Mouse (Mus musculus) left cerebral cortex, postnatal 4 days (tissue): ENCODE data around the gene Cdcp2. TPM values are rescaled to one million over a fixed set of nuclear protein-coding genes. Genes with fewer than 3 reads are reported as not detected.
A peak's percentile ranks its signal among the peaks of the same experiment; 100 is the strongest.

Source experiments
- DNase-seq: peaks from one replicate; pipeline ENCODE4 v3.0.0-alpha.2; 2022
- intact Hi-C: fragments of 180-260 bp; cut with DNase I; formaldehyde crosslinking; loops from one replicate; pipeline ENCODE4 v1.15.1; 2025
- total RNA-seq, 2 experiments: library from RNA; stranded (reverse); gene quantifications; 2 replicates each; pipeline ENCODE4 v1.2.3; 2021

Cdcp2 gene
- total RNA-seq: not detected

DNA sequence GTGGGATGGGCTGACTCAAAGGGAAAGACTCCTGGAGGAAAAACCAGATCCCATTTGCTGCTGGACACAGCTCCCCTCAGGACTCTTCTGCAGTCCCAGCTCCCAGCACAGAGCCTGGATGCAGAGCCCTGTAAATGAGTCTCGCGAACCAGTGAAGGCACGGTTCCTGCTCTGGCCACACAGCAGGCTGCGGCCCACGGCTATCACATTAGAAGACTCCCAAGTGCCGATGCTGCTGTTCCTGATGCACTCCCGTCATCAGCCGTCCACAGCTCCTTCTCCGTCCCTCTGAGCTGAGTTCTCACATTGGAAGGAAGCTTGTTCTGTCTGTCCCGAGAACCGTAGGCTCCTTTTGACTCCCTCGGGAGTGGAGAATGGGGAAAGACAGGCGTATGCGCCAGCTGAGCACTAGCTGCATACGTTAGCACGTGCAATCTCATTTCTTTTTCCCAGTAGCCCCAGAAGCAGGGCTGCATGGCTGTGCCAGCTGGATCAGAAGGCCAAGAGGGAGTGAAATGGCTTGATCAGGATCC, at the start of gene Cdcp2:
Cdcp2 (plus strand) TSS at position 51 of the 533 bp plus-strand sequence.
- no peak for DNase-seq
- intact Hi-C loops: no loop called here

DNA sequence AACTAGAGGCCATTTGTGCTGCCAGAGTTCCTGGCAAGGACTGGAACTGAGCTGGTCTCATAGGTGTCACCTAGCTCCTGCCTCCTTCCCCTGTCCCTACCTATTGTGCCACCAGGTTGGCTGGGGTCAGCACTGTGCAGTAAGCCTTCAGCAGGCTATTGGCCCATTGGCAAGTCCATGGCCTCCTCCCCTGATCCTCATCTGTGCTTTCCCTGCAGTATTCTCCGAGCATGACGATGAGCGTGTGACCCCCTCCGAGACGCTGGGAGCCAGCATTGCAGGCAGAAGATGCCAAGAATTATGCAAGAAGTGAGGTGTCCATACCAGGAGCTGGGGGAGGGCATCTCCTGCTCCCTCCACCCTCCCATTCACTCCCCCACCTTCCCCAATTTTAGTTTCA, 48.9 kb upstream of the Cdcp2 start:
- intact Hi-C loops: no loop called here

DNA sequence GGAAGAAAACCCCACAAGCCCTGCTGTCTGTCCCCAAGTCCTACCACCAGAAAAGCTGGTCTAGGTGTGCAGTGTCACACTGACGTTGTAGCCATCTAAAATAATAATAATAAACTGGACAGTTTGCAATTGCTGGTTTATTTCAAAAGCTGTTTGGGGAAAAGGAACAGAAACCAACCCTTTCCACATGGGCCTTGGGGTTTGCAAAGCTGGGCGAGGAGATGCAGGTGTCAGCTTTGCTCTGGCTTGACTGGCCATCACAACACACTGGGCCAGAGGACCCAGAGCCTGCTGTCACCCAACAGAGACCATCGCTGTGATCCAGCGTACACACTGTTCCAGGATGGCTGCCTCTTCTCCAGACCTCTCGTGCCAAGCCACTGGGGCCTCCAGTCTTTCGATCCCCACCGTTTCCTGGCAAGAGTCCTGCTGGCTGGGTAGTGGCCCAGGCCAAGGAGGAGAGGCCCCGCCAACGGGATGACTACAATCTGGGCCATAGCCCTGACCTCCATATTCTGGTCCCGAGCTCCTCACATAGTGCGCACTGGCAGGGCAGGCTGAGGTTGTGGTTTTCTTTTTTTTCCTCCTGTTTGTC, 48.0 kb upstream of the Cdcp2 start:
- intact Hi-C loops: no loop called here
- DNase-seq: peak; percentile 96

More for the DNA sequence above, 48.9 kb upstream of the Cdcp2 start:
- DNase-seq: peak; percentile 40

DNA sequence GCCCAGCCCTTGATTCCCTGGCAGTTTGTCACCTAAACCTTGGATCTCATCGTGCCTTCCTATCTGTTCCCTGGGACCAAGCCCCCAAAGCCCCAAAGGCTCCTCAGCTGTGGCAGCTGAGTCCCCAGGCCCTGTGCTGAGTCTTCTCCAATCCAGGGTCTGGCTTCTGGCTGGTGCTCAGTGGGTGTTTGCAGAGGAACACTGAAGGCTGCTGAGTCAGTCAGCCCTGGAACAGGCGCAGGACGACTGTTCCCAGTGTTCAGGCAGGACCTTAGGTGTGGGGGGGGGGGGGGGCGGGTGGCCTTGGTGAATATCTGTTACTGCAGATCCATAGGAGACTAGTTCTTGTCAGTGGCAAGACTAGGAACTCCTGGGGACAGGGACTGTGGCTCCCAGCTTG, 44.8 kb upstream of the Cdcp2 start:
- intact Hi-C loops: loop anchor here (10.0 kb wide), 1 partner anchor 207 kb away; no protein-coding TSS in a partner anchor
- no peak for DNase-seq

DNA sequence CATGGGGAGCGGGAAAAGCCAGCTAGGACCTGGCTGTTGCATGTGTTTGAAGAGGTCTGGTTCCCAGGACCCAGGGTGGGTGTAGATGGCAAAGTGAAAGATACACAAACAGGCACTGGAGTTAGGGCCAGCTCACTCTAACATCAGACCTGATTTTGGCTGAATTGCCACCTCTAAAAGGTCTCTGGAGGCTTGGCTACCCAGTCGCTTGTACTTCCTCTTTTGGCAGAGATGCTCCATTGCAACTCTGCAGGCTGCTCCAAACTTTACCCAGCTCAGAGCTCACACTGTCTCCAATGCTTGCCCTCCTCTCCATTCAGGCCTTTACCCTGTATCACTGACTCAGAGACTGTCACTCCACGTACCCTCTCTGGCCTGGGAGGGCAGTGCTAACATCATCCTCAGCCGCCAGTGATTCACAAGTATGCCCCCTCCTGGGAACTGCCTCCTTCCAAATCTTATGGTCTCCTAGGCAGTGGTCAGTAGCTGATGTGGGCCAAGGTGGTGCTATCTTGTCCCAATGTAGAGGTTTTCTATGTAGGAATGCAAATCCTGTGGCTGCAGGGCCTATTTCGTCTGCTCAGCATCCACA, 43.6 kb upstream of the Cdcp2 start:
- DNase-seq: no peak
- intact Hi-C loops: loop anchor here (10.0 kb wide), 1 partner anchor 208 kb away; no protein-coding TSS in a partner anchor

DNA sequence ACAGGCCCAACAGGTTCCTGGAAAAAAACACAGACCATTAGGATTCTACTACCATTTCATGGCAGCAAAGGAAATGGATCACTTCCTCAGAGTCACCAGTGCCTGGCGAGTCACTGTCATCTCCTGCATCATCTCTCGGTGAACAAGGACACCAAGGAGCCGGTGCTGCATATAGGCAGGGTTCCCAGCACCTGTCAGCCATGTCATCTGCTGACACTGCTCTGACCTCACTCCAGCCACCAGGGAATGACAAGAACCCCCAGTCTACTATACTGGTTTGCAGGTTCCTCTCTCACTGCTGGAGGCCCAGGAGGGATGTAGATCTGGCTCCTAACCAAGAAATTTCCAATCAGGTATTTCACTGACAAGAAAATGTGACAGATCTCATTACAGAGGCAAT, 40.6 kb upstream of the Cdcp2 start:
- intact Hi-C loops: loop anchor here (10.0 kb wide), 1 partner anchor 211 kb away; no protein-coding TSS in a partner anchor
- DNase-seq: no peak

DNA sequence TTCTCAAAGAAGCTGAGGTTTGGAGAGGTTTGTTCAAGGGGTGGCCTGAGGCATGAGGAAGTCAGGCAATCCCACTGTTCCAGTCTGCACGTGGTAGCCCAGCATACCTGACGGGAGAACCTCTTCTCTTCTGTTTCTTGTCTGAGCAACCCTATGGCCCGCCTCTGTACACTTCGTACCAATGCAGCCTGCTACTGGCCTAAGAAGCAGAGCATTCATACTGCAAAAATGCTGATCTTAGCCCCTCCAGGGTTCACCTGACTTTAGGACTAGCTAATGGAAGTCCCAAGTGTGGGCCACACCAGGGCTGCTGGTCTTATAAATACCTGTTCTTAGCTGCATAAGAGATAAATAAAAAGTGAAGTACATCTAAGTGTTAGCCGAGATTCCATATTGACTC, 38.3 kb upstream of the Cdcp2 start:
- intact Hi-C loops: loop anchor here (10.0 kb wide), 1 partner anchor 214 kb away; no protein-coding TSS in a partner anchor
- DNase-seq: no peak

DNA sequence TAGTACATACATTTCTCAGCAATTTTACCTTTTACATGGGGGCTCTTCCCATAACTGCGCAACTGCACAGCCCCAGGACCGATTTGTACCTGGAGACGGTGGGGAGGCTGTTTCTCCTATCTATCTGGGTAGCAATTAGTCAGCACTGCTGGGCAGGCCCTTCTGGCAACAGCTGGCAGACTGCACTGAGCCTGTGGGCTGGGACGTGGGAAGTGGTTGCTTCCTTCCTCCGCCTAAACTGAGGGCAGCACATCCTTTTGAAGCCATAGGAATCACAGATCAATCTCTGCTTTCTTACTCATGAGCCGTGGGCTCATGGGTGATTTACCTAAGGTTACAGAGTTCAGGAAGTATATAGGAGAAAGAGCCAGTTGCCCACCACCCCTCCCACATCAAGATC, 37.9 kb upstream of the Cdcp2 start:
- DNase-seq: no peak
- intact Hi-C loops: loop anchor here (10.0 kb wide), 1 partner anchor 214 kb away; no protein-coding TSS in a partner anchor

DNA sequence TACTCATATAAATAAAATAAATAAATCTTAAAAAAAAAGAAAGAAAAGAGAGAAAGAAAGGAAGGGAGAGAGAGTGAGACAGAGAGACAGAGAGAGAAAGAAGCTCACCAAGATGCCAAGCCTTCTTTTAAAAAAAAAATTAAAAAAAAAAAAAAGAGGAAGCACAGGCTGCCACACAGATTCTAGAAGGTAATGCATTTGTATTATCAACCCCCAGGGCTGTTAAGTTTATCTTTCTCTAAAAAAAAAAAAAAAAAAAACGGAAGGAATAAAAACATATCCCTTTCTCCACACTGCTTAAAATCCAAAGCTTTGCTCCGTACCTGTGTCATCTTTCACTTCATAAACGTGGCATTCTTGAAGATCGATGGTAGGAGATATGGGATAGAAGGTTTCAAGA, 35.1 kb upstream of the Cdcp2 start:
- DNase-seq: no peak
- intact Hi-C loops: loop anchor here (10.0 kb wide), 1 partner anchor 73 kb away; no protein-coding TSS in a partner anchor

DNA sequence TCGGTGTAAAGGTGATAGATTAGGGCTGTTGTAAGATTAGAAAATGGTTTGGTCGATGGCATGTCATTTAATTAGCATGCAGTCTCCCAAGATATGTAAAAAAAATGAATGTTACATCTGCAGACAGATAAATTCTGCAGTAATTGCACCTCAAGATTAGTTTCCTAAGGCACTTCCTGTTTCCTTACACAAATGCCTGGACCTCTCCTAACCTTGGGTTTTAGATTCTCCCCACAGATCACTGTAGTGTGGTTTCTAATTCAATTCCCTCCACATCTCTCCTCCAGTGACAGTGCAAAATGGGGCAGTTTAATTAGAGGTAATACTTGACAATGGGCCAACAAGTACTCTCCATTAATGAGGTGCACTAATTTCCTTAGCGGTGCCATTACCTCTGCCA, 33.5 kb upstream of the Cdcp2 start:
- no peak for DNase-seq
- intact Hi-C loops: loop anchor here (10.0 kb wide), 1 partner anchor 72 kb away; no protein-coding TSS in a partner anchor

DNA sequence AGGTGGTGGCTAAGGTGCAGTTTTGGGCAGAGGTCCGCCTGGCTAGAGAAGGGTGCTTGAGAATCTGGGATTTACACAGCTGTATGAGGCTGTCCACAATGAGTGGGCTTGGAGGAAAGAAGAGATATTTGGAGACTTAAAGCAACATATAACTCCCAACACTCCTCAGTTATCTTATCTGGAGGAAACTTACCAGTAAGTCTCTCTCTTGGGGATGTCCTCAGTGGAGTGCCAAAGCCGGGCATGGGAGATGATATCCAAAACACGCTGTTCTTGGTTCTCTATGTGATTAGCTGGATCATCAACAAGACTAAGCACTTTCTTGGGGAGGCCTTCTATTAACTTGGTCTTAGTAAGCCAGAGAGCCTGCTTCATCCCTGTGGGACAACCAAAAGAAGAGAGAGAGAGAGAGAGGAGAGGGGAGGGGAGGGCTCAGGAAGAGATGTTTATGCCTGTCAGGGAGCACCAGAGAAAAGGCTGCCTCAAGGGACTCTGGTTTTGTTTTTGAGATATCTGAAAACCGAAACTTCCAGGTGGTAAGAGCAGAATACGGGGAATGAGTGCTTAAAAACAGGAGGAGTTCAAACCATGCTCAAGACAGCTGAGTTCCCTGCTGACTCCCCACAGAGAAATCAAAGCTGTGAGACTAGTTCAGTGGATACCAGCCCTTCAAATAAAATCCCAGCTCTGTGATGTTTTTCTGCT, 32.1 kb upstream of the Cdcp2 start:
- no peak for DNase-seq
- intact Hi-C loops: loop anchor here (5.0 to 10.0 kb wide), 2 partner anchors 70 to 98 kb away; no protein-coding TSS in a partner anchor

DNA sequence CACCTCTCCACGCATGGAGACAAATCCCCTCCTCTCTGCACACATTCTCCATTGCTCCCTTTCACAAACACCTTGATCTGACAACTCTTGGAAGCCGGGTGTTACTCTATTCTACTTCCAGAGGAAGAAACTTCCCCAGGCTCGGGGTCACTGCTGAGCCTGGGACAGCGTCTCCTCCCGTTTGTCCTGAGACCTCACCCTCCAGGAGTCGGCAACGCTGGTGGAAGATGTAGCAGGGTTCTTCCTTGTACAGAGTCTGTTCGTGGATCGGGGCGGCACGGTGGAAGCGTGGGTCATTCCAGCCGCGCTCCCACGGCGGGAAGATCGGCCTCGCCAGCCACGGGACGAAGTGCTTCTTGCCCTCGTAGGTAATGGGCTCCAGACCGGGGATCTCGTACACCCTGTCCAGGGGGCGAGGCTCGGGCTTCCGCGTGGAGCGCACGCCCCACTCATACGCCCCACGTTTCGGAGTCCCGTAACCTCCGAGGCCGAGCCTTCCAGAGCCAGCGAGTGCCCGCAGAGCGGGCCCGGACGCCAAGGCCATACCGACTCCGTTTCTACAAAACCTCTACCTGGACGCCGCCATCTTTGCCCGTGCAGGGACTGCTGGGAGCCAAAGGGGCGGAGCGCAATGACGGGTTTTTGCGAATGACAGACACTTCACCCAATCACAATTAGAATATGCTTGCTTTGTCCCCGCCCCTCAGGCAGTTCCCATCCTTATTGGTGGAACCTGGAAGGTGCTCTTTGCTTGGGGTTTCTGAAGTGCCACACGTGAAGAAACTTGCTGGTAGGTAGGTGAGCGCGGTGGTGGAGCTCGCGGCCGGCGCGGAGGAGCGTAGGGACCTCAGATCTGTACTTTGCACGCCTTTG, 30.2 kb upstream of the Cdcp2 start, which contains the start of the genes Mrpl37 and Cyb5rl:
Mrpl37 (minus strand) TSS at position 617 of the 873 bp plus-strand sequence.
Cyb5rl (plus strand) TSS at position 737 of the 873 bp plus-strand sequence.
- peak; percentile 94 for DNase-seq
- intact Hi-C loops: loop anchor here (5.0 to 10.0 kb wide), 2 partner anchors 68 to 96 kb away; no protein-coding TSS in a partner anchor

DNA sequence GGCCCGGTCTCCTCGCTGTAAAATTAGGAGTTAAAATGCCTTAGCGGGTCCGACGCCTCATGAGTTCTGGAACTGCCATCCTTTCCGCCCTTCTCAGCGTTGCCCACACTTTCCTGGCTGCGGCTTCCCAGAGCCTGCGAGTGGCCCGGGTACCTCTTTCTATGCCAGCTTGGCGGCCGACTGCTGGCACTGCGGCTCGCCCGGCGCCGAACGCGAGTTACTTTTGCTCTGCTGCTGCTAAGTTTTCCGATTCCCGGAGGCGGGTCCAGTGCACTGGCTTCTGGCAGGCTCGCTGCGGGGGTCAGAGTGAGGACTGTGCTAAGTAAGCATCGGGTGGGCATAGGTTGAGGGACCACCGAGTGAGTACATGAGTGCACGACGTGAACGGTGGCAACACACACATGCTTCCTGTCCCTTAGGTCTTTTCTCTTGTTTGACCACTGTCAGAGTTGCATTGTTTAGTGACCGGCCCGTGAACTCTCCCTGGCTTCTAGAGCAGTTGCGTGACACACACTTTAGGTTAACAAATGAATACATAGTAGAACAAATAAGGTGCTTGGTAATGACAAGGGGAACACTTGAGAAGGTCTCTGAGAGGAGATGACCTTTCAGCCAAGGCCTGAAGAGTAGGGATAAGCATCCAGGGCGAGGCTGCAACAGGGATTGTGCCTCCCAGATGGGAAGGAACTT, 29.4 kb upstream of the Cdcp2 start:
- intact Hi-C loops: loop anchor here (5.0 to 10.0 kb wide), 2 partner anchors 68 to 95 kb away; no protein-coding TSS in a partner anchor
- peak; percentile 38 for DNase-seq

DNA sequence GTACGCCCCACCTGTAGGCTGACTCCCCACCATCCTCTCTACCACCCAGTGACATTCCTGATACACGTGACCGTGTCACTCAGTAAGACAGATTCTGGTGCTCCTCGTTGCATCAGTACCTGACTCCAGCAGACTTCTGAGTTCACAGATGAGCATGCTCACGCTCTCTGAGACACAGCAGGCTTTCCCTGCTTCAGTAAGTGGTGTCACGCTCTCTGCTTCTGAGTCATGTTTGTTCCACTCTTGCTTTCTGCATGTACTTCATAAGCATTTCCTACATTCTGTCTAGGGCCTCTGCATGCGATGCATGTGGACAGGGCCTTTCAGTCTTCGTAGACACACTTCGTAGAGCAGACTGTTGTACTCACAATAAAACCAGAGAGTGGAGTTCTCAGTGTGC, 24.3 kb upstream of the Cdcp2 start:
- DNase-seq: no peak
- intact Hi-C loops: no loop called here

DNA sequence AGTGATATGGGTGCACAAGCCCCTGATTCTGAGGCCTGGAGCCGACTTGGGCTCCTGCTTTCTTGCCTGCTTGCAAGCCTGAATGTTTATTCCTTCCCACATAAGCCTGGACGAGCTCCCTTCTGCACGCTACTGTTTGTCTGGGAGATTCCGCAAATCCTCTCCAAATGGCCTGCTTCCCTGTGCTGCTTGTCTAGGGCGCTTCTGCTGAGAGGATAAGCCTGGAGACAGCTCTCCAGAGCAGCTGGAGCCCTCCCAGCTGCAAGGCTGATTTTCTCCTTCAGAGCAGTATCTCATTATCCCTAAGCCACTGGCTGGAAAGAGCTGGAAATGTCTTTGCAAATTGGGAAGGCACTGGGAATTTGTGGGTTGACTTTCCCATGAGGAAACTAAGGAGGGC, 21.2 kb upstream of the Cdcp2 start:
- DNase-seq: no peak
- intact Hi-C loops: no loop called here

DNA sequence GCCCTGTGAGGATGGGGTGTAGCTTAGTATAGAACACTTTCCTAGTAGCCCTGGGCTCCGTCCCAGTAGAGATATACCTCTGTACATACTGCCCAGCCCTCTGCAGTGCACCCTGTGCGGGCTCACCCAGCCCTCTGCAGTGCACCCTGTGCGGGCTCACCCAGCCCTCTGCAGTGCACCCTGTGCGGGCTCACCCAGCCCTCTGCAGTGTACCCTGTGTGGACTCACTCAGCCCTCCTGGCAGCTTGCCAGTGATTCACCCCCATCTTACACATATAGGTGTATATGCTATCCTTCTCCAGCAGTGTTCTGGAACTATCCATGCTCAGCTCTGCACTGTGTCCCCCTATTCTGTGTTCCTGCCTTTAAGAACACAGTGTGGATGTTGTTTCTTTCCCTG, 17.8 kb upstream of the Cdcp2 start:
- intact Hi-C loops: no loop called here
- no peak for DNase-seq

DNA sequence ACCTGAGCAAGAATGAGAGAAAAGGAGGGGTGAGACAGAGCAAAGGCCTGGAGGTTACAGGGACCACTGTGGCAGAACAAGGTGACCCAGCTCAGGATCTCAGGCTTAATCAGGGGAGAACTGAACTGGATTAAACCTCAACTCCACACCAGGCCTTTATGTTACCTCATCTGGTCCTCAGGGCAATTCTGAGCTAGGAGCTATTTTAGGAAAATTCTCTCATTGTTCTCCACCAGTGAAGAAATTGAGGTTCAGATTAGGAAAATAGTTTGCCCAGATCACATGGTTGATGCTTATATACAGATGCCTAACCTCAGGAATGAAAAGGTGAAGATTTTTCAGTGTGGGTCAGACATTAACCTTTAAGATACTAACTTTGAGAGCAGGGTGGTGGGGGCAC, 17.0 kb upstream of the Cdcp2 start:
- intact Hi-C loops: no loop called here
- no peak for DNase-seq

DNA sequence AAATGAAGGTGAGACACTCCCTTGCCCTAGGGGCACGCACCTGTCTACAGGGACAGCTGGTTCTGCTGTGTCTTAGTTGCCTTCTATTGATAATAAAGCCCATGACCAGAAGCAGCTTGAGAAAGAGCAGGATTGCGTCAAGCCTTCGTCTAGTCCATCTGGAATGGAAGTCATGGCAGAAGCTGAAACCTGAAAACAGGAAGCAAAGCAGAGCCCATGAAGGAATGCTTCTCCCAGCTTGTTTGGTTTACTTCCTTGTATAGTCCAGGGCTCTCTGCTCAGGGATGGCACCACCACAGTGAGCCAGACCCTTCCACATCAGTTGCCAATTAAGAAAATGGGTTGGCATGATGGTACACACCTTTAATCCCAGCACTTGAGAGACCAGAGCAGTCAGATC, 14.5 kb upstream of the Cdcp2 start:
- no peak for DNase-seq
- intact Hi-C loops: no loop called here

DNA sequence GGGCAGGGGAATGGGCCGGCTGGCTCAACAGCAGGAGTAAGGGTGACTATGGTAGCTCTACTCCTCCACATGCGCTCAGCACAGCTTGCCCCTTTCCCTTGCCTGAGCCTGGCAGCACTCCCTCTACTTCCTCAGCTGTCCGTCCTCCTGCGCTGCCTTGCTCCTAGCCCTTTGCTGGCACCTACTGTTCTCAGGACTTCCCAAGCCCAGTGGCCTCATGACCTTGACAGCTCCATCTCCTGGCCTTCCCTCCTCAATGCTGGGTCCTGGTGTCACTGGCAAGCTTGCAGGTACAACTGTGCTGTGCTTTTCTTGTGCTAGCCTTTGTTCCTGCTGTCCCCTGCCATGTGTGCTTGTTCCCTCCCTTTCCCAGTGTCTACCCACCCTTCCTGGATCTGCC, 13.6 kb upstream of the Cdcp2 start:
- intact Hi-C loops: no loop called here
- DNase-seq: no peak

DNA sequence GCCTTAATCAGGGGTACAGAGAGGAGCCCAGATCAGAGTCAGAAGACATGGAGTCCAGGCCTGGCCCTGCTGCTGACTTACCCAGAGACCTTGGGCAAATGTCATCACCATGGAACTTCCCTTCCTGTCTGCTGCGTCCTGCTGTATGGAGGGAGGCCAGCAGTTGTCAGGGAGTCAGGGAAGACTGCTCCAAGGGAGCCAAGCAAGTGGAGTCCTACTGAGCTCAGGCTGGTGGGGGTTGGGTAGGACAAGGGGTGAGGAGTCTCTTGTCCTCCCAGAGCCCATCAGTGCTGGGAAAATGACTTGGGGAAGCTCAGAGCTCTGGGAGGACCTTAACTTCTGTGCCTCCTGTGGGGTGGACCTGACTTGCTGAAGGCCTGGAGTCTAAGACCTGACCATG, 12.3 kb upstream of the Cdcp2 start:
- intact Hi-C loops: no loop called here
- DNase-seq: peak; percentile 41
